Mouse (Mus musculus) stomach, postnatal 0 days (tissue): ENCODE results near the gene Sox11.

Experiments used
- CTCF ChIP-seq: IDR thresholded peaks from 2 replicates; pipeline ENCODE4 v1.5.1; 2016; ENCODE audit warnings: antibody characterized with exemption, low read depth, mild to moderate bottlenecking, moderate library complexity
- EP300 ChIP-seq: optimal IDR thresholded peaks from 2 replicates; pipeline ENCODE3; 2016; ENCODE audit warnings: antibody characterized with exemption

DNA sequence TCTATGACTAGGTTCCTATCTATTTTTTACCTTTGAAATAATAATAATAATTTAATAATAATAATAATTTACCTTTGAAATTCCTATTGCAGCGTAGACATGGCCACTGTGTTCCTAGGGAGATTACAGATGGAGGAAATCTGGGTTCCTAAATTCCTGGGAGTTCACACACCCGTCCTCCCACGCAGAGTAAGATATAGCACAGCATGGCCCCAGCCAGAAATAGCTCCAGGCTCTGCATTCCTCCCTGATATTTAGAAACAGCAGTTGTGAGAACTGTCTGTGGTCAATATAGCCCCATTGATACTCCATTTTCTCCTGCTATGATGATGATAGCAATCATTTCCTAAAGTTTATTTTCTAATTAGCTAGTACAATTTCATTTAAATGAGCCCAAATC, 30.1 kb upstream of the Sox11 start:
- no peak for TF ChIP-seq CTCF
- no peak for TF ChIP-seq EP300
